Mouse (Mus musculus) c-Kit-negative CD71-positive TER-119-positive erythroid progenitor cells, embryonic 14.5 days (primary cell): ENCODE data around the gene Csdc2.

ENCODE experiments used
- DNase-seq: peaks from one replicate; pipeline ENCODE4 v3.0.0-alpha.2; 2013; ENCODE audit warnings: low read depth, low spot score

Csdc2 gene

DNA sequence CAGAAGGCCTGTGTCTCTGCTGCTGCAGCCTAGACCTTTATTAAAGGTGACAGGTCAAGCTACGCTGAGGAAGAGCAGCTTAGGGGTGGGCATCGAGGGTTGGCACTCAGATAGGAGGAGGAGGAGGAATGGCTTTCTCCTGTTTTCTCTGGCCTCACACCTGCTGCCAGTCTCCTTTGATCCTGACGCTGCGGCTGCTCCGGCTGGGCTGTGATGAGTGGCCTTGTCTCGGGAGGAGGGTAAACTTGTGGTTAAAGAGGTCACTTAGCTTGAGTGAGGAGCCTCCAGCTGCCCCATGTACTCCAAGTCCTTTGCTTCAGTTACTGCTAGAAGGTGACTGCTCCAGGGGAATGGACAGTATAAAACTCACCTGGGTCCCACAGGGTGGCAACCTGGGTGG lies 57.4 kb downstream of the Csdc2 start:
- DNase-seq: no peak
